Mouse (Mus musculus) midbrain, embryonic 10.5 days (tissue): ENCODE data around the gene Filip1. TPM values are rescaled to one million over a fixed set of nuclear protein-coding genes. Genes with fewer than 3 reads are reported as not detected.
"Not testable (repeated sequence)": the region's sequence is repeated elsewhere in the genome, so short reads cannot be mapped to it uniquely, and the experiment has no call there.

ENCODE experiments used
- DNase-seq: peaks from one replicate; pipeline ENCODE4 v3.0.0-alpha.2; 2017; ENCODE audit warnings: low spot score
- H3K27ac ChIP-seq: fragments of 300-500 bp; sonication (generic); replicated peaks from 2 replicates; pipeline ENCODE4 v1.5.1; 2016; ENCODE audit warnings: mild to moderate bottlenecking
- H3K27me3 ChIP-seq: fragments of 300-500 bp; sonication (generic); 2 replicates; pipeline ENCODE4 v1.6.1; 2016; ENCODE audit warnings: low read depth, mild to moderate bottlenecking; ENCODE audit not compliant: poor library complexity, severe bottlenecking
- H3K36me3 ChIP-seq: fragments of 300-500 bp; sonication (generic); 2 replicates; pipeline ENCODE4 v1.6.1; 2016; ENCODE audit warnings: mild to moderate bottlenecking, moderate library complexity
- H3K4me1 ChIP-seq: fragments of 300-500 bp; sonication (generic); 2 replicates; pipeline ENCODE4 v1.6.1; 2016
- H3K4me3 ChIP-seq: fragments of 300-500 bp; sonication (generic); 2 replicates; pipeline ENCODE4 v1.5.1; 2016; ENCODE audit warnings: mild to moderate bottlenecking, moderate library complexity
- H3K9me3 ChIP-seq: fragments of 300-500 bp; sonication (generic); replicated peaks from 2 replicates; pipeline ENCODE4 v1.6.1; 2016; ENCODE audit warnings: mild to moderate bottlenecking
- WGBS: fragments of 180-500 bp; shearing (Covaris S2); methylation state at CpG from one replicate; pipeline ENCODE4 v1.1.7; 2016; 5-methylcytosine and 5-hydroxymethylcytosine counted together
- polyA plus RNA-seq: library from polyadenylated mRNA; unstranded; fragments of >200 nt; fragmentation: Nextera tagmentation; extraction: Ambion mirVana; gene quantifications from 2 replicates; pipeline ENCODE4 v1.2.1, GENCODE M21; 2016

Filip1 gene
- polyA plus RNA-seq: 8.3 and 10.4 TPM in 2 replicates

DNA sequence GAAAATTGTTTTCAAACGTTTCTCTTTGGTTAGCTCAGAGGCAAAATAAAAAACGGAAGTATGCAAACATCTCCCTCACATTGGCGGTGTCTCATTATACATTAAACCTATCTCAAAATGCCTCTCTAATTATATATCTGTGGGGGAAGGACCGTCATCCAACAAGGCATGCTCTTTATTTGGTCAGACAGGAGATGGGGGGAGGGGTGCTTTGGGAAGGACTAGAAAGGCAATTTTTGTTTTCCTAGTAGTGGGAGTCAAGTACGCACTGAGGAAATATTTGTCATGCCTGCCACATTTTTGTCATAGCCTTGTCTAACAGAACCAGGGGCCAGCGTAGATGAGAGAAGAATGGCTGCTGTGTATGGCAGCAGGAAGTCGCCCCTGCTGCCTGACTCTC is at the start of gene Filip1:
Gene Filip1 (minus strand): TSS at position 101 of the 400 bp plus-strand sequence.
- H3K9me3 ChIP-seq: no peaks in the 10 kb centered on the region
- 79% methylated on average over 7 of the region's 7 CpGs for WGBS
- no peak within 1 kb of the TSS for H3K27ac ChIP-seq
- no peak within 1 kb of the TSS for H3K4me3 ChIP-seq
- no peaks in the 10 kb centered on the region for H3K27me3 ChIP-seq
- H3K4me1 ChIP-seq: no peaks in the 10 kb centered on the region
- DNase-seq: no peak
- H3K36me3 ChIP-seq: no peaks in the 10 kb centered on the region

DNA sequence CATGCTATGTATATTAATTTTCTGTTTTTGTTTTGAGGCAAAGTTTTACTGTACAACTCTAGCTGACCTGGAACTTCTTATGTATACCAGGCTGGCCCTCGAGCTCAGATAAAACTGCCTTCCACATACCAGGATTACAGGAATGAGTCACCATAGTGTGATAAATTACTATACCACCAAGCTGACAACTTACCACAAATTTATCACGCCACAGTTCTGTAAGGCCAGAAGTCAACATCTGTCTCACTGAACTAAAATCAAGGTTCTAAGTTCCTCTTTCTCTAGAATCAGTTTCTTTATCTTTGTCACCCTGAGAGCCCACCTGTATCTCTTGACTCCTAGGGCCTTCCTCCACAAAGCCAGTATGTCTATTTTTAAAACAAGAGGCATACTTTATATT is 45.0 kb upstream of the Filip1 start:
- H3K27ac ChIP-seq: no peak overlapping the region
- no peaks in the 10 kb centered on the region for H3K36me3 ChIP-seq
- H3K4me1 ChIP-seq: no peaks in the 10 kb centered on the region
- 86% methylated on average over 2 of the region's 2 CpGs for WGBS
- no peak overlapping the region for H3K4me3 ChIP-seq
- no peak for DNase-seq
- no peaks in the 10 kb centered on the region; the same call in 1 of the 2 replicates for H3K9me3 ChIP-seq
- no peaks in the 10 kb centered on the region for H3K27me3 ChIP-seq

DNA sequence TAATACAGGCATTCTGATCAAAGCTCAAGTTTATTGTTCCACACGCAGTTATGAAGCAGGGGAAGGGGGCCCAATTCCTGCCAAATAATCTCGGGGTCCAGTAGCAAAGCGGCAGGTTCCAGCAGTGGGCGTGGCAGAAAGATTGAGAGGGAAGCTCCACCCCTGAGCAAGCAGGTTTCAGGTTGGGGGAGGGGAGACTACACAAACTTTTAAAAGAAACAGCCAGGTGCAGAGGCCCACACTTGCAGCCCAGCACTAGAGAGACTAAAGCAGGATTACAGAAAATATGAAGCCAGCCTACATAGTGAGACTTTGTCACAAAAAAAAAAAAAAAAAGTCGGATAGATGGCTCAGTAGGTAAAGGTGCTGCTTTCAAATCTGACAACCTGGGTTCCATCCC is 40.3 kb upstream of the Filip1 start:
- 85% methylated on average over 5 of the region's 5 CpGs for WGBS
- no peaks in the 10 kb centered on the region for H3K4me1 ChIP-seq
- no peaks in the 10 kb centered on the region for H3K36me3 ChIP-seq
- peaks cover 5% of the 10 kb centered on the region; the same call in 1 of the 2 replicates for H3K9me3 ChIP-seq
- H3K27me3 ChIP-seq: no peaks in the 10 kb centered on the region
- no peak overlapping the region for H3K4me3 ChIP-seq
- H3K27ac ChIP-seq: no peak overlapping the region
- DNase-seq: no peak

DNA sequence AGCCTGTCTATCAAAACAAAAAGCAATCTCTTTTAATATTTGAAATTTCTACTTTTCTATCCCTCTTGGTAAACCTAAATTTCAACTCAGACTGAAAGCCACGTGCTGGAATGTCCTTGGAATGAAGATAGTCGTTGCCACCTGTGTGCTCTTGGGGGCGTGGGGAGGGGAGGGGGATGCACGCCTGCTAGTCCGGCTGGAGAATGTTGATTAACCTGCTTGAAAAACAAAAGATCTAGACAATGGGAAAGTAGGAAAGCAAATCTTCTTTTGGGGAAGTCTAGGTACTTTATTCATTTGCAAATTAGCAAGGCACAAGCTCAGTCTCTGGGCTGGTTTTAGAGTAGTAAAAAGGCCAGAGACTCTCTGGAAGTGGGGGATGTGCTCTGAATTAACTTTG is 36.6 kb upstream of the Filip1 start:
- not testable (repeated sequence) for H3K9me3 ChIP-seq, H3K27me3 ChIP-seq
- 52% methylated on average over 5 of the region's 5 CpGs for WGBS

DNA sequence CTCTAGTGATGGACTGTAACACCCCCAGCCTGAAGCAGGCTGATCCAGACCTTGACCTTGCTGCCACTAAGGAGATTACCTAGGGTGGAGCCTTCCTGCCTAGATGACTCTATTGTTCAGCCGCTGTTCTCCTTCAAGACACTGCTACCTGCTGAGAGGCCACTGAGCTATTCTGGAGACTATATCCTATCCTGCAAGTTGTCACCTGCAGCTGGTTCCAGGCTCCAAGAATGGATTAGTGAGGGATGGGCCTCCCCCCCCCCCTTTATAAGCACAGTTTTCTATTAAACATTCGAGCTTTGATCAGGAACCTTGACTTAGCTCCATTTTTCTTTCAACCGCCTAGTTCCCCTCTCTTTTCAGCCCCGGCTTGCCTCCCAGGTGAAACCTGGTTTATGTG is 31.6 kb upstream of the Filip1 start:
- H3K27ac ChIP-seq, H3K9me3 ChIP-seq, H3K4me3 ChIP-seq, H3K4me1 ChIP-seq, H3K36me3 ChIP-seq, DNase-seq, H3K27me3 ChIP-seq: not testable (repeated sequence)
- 85% methylated on average over 4 of the region's 4 CpGs for WGBS

More for the DNA sequence above, 36.6 kb upstream of the Filip1 start:
- H3K4me3 ChIP-seq, H3K36me3 ChIP-seq, H3K4me1 ChIP-seq, H3K27ac ChIP-seq, DNase-seq: not testable (repeated sequence)

DNA sequence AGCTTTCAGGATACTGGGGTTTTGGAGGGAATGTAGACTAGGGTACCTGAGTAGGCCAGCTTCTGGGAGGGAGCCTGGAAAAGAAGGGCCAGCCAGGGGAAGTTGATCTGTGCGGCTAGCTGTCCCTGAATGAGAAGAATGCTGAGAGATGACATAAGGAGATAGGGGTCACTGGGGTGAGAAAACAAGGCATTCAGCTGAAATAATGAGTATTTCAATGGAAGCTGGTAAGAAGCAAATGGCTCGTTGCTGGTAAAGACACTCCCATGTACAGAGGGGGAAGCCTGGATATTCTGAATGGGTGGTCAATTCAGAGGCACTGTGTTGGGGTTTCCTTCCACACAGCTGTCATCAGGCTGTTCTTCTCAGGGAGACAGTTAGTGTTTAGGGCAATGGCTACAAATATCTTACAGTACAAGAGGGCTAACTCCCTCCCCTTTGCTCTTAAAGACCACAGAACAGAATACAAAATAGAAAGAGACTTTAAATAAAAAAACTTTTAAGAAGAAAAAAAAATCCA is 26.7 kb upstream of the Filip1 start:
- WGBS: 11% methylated on average over 2 of the region's 2 CpGs
- H3K4me1 ChIP-seq: peaks cover 10% of the 10 kb centered on the region
- no peak overlapping the region; the same call in 1 of the 2 replicates for H3K27ac ChIP-seq
- no peaks in the 10 kb centered on the region for H3K9me3 ChIP-seq
- H3K27me3 ChIP-seq: no peaks in the 10 kb centered on the region
- DNase-seq: no peak
- H3K36me3 ChIP-seq: no peaks in the 10 kb centered on the region
- no peak overlapping the region for H3K4me3 ChIP-seq

DNA sequence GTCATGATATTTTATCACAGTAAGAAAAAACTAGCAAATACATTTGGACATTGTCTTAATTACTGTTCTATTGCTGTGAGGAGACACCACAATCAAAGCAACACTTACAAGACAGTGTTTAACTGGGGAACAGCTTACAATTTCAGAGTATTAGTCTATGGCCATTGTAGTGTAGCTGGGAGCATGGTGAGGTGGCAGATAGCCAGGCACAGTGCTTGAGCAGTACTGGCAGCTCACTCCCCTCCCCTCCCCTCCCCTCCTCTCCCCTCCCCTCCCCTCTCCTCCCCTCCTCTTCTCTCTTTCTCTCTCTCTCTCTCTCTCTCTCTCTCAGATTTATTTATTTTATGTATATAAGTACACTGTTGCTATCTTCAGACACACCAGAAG is 25.3 kb upstream of the Filip1 start:
- Histone ChIP-seq H3K36me3 (no peaks in the 10 kb centered on the region), H3K27ac (no peak overlapping the region), H3K27me3 (no peaks in the 10 kb centered on the region), H3K4me1 (peaks cover 10% of the 10 kb centered on the region), H3K4me3 (no peak overlapping the region), H3K9me3 (no peaks in the 10 kb centered on the region)
- DNase-seq: no peak

DNA sequence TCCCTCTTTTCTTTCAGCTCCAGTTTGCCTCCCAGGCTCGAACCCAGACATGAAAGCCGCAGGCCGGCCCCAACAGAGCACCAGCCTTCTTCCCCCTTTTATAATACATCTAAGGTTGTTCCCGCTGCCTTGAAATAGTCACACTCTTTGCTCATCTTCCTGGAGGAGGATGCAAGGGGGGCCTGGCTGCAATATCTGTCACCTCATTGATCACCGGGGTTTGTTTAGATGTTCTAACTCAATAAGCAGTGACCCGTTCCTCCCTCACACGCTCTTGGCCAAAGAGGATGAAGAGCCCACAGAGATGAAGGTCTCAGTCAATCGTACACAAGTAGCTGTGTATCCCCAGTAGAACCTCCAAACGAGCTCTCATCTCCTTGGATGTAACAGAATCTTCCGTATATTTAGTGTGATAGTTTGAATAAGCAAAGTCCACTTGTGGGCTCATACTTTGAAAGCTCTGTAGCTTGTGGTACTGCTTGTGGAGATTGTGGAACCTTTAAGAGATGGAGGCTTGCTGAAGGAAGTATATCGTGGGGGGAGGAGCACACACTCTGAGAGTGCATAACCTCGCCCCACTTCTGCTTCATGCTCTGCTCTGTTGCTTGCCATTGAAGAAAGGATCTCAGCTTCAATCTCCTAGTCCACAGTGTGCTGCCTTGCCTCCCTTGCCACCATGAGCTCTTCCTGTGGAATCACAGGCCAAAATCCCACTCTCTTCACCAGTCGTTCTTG is 24.8 kb upstream of the Filip1 start:
- 91% methylated on average over 13 of the region's 13 CpGs for WGBS
- H3K27me3 ChIP-seq: no peaks in the 10 kb centered on the region
- no peak for DNase-seq
- peaks cover 10% of the 10 kb centered on the region for H3K4me1 ChIP-seq
- no peak overlapping the region for H3K4me3 ChIP-seq
- no peaks in the 10 kb centered on the region for H3K36me3 ChIP-seq
- H3K9me3 ChIP-seq: no peaks in the 10 kb centered on the region
- H3K27ac ChIP-seq: no peak overlapping the region

DNA sequence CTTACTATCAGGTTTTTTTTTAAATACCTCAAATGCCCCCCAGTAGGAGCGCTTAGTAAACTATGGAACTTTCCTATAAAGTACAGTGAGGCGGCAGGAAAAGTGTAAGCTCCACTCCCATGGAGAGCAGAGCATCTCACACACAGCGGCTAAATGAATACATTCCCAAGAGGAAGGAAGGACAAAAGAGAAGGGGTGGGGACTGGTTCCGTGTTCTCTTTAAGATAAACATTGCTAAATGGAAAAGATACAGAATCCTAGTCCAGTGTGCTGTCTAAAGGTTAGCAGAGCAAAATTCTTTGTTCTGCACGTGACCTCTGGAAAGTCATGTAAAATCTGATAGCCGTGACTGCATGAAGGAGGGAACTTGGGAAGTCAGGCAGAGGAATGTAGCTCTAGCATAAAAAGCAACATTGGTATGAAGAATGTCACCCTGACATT is 13.9 kb upstream of the Filip1 start:
- Histone ChIP-seq H3K9me3 (no peaks in the 10 kb centered on the region), H3K27me3 (no peaks in the 10 kb centered on the region), H3K4me1 (0 out of 2 replicates have a peak, but pooled peaks cover 3% of the 10 kb centered on the region), H3K27ac (no peak overlapping the region), H3K4me3 (no peak overlapping the region), H3K36me3 (no peaks in the 10 kb centered on the region)
- DNase-seq: no peak
- 82% methylated on average over 6 of the region's 6 CpGs for WGBS

DNA sequence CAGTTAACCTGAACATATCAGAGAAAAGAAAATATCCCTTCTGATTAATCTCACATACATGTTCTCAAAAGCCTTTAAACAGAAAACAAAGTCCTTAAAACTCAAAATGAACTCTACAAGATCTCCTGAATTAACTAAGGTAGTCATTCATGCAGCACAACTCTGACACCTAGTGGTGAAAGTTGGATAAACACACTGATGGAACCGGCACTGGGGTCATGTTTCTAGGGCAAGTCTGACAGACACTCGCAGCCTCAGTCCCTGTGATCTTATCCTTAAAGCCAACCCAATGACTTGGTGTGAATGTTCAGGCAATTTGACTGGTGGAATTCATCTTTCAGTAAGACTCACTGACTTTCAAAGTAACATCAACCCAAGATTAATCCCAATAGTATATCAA is 13.4 kb upstream of the Filip1 start:
- peak; percentile 65 for DNase-seq
- H3K4me1 ChIP-seq: 0 out of 2 replicates have a peak, but pooled peaks cover 3% of the 10 kb centered on the region
- no peaks in the 10 kb centered on the region for H3K9me3 ChIP-seq
- no peak overlapping the region for H3K27ac ChIP-seq
- no peaks in the 10 kb centered on the region for H3K27me3 ChIP-seq
- 11% methylated on average over 2 of the region's 2 CpGs for WGBS
- no peak overlapping the region for H3K4me3 ChIP-seq
- H3K36me3 ChIP-seq: no peaks in the 10 kb centered on the region

DNA sequence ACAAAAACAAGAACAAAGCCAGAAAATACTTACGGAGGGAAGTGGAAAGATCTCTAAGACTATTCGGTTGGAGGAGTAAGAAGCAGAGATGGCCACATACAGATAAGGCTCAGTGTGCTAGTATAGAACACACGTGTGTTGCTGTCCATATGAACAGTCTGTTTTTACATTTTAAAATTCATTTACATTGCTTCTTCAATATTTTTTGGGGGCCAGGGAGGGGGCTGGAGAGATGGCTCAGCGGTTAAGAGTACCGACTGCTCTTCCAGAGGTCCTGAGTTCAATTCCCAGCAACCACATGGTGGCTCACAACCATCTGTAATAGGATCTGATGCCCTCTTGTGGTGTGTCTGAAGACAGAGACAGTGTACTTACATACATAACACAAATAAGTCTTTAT is 12.7 kb upstream of the Filip1 start:
- WGBS: 97% methylated on average over 5 of the region's 5 CpGs
- H3K27me3 ChIP-seq: not testable (repeated sequence)

DNA sequence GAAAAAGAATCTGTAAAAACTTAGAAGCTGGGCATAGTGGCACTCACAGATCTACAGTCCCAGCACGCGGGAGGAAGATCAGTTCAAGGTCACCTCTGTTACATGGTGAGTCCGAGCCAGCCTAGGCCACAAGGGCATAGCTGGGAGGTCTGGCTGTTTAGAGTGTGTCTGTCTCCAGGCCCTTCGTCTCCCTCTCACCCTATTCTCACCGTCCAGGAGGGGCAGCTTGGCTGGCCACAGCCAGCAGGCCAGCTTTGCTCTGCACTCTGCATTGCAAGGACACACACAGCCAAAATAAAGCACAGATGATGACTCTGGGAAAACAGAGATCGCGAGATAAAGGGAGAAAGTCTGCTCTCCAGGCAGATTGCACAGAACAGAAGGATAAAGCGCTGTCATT is 10.2 kb upstream of the Filip1 start:
- H3K4me3 ChIP-seq: no peak overlapping the region
- H3K27ac ChIP-seq: peak overlapping the region; percentile 33; the same call in 1 of the 2 replicates
- no peaks in the 10 kb centered on the region for H3K36me3 ChIP-seq
- DNase-seq: no peak
- 78% methylated on average over 8 of the region's 8 CpGs for WGBS
- H3K9me3 ChIP-seq: no peaks in the 10 kb centered on the region
- no peaks in the 10 kb centered on the region for H3K27me3 ChIP-seq
- H3K4me1 ChIP-seq: 0 out of 2 replicates have a peak, but pooled peaks cover 3% of the 10 kb centered on the region

More for the DNA sequence above, 12.7 kb upstream of the Filip1 start:
- H3K36me3 ChIP-seq, DNase-seq, H3K4me3 ChIP-seq, H3K27ac ChIP-seq, H3K4me1 ChIP-seq, H3K9me3 ChIP-seq: not testable (repeated sequence)

DNA sequence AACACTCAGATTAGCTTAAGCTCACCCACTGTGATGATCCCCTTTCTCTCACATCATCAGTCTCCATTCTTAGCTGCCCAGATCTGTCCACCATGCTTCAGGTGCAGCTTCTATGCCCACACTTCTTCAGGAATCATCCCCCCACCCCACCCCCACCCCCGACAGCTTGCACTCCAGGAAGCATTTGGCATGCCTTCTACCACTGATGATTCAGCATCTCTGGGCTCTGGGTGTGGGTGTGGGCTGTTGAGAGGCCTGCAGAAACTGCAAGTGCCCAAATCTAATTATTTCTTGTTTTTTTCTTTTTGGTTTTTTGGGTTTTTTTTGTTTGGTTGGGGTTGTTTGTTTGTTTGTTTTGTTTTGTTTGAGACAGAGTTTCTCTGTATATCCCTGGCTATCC is 9.0 kb upstream of the Filip1 start:
- no peak overlapping the region for H3K4me3 ChIP-seq
- no peaks in the 10 kb centered on the region for H3K27me3 ChIP-seq
- 0 out of 2 replicates have a peak, but pooled peaks cover 3% of the 10 kb centered on the region for H3K4me1 ChIP-seq
- H3K9me3 ChIP-seq: no peaks in the 10 kb centered on the region
- no peak overlapping the region for H3K27ac ChIP-seq
- no peaks in the 10 kb centered on the region for H3K36me3 ChIP-seq
- 50% methylated on average over 1 of the region's 1 CpGs for WGBS
- no peak for DNase-seq
